Mouse (Mus musculus): ENCODE data around the gene Ntn5. TPM values are rescaled to one million over a fixed set of nuclear protein-coding genes. Genes with fewer than 3 reads are reported as not detected.

Gene Ntn5
- polyA plus RNA-seq, 1 experiment: 4.2 TPM

DNA sequence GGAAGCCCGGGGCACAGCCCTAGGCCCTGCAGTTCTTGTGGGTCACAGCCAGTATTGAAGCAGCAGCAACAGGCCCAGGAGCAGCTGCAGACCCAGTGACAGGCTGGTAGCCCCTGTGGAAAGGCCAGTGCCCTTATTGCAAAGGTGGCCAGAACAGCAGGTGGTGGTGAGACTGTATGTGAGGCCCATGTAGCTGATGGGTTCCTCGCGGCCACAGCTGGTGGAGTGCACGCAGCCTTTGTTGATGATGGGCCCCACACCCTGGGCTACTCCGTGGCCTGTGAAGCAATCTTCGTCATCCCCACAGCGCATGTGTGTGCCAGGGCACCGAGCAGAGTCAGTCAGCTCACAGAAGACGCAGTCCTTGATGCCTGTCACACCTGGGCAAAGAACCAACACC is 41.3 kb downstream of the Ntn5 start:
- Histone ChIP-seq H3K27ac (ENCODE audit: control insufficient read depth, insufficient read depth, low read length) (no peak overlapping the region), H3K27me3 (ENCODE audit: control insufficient read depth, insufficient read depth, low read length) (no peaks in the 10 kb centered on the region), H3K36me3 (ENCODE audit: control insufficient read depth, insufficient read depth, low read length) (peaks cover 8% of the 10 kb centered on the region), H3K4me1 (replicated peaks; ENCODE audit: control insufficient read depth, insufficient read depth, low read length) (no peaks in the 10 kb centered on the region), H3K4me3 (ENCODE audit: control insufficient read depth, insufficient read depth, low read length) (no peak overlapping the region)
- DNase-seq: no peak
- 94% methylated on average over 9 of the region's 9 CpGs for WGBS
- TF ChIP-seq CTCF (IDR thresholded peaks at IDR 0.05; ENCODE audit: borderline replicate concordance, control insufficient read depth, extremely low read depth, insufficient read depth, low read length, poor library complexity) (no peak), POLR2A (IDR thresholded peaks at IDR 0.05; ENCODE audit: control insufficient read depth, extremely low read depth, insufficient read depth, low read length, poor library complexity) (no peak)

DNA sequence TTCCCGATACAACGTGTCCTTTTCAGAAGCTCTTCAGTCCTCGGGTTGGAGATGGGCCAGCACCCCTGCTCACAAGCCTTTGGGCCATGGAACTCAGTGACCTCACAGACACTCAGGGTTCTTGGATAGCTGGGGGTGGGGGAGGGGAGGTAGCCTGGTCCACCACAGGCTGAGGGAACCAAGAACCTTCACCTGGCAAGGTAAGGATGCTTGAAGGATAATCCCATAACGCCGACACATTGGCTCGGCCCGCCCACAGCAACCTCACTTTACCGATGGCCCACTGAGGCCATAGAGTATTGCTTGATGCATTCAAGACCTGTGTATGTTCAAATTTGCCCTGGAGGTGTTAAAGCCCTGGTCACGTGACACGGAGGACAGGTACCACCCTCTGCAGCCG is 41.9 kb downstream of the Ntn5 start, which contains the start of gene Spaca4:
Spaca4 (minus strand) TSS at position 101 of the 400 bp plus-strand sequence.
- no peak for DNase-seq
- Histone ChIP-seq H3K27ac (ENCODE audit: control insufficient read depth, insufficient read depth, low read length) (no peak within 1 kb of the TSS), H3K4me3 (ENCODE audit: control insufficient read depth, insufficient read depth, low read length) (no peak within 1 kb of the TSS), H3K36me3 (ENCODE audit: control insufficient read depth, insufficient read depth, low read length) (peaks cover 4% of the 10 kb centered on the region), H3K4me1 (replicated peaks; ENCODE audit: control insufficient read depth, insufficient read depth, low read length) (peaks cover under 1% of the 10 kb centered on the region; the same call in 1 of the 2 replicates), H3K27me3 (ENCODE audit: control insufficient read depth, insufficient read depth, low read length) (no peaks in the 10 kb centered on the region)
- TF ChIP-seq POLR2A (IDR thresholded peaks at IDR 0.05; ENCODE audit: control insufficient read depth, extremely low read depth, insufficient read depth, low read length, poor library complexity) (no peak), CTCF (IDR thresholded peaks at IDR 0.05; ENCODE audit: borderline replicate concordance, control insufficient read depth, extremely low read depth, insufficient read depth, low read length, poor library complexity) (no peak)
- WGBS: 98% methylated on average over 11 of the region's 11 CpGs

DNA sequence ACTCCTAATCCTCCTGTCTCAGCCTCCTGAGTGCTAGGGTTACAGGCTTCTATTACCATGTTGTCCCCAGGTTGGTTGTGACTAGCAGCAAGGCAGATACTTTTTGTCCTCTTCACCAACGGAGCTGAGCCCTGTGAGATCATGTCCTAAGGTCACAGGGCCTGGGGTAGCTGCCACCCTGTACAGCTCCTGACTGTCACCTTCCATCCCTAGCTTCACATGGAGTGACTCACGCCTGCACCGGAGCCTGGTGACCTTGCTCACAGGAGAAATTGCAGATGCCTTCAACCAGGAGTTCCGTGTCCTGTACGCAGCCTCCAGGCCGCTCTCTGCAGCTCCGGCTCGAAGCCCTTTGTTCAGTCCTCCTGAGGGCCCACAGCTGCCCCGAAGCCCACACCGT is 42.6 kb downstream of the Ntn5 start:
- H3K4me1 ChIP-seq (replicated peaks; ENCODE audit: control insufficient read depth, insufficient read depth, low read length): peaks cover 8% of the 10 kb centered on the region
- no peak for DNase-seq
- H3K4me3 ChIP-seq (ENCODE audit: control insufficient read depth, insufficient read depth, low read length): no peak overlapping the region
- no peak for TF ChIP-seq POLR2A (IDR thresholded peaks at IDR 0.05; ENCODE audit: control insufficient read depth, extremely low read depth, insufficient read depth, low read length, poor library complexity)
- WGBS: 97% methylated on average over 10 of the region's 10 CpGs
- no peaks in the 10 kb centered on the region for H3K36me3 ChIP-seq (ENCODE audit: control insufficient read depth, insufficient read depth, low read length)
- H3K27me3 ChIP-seq (ENCODE audit: control insufficient read depth, insufficient read depth, low read length): no peaks in the 10 kb centered on the region
- no peak overlapping the region for H3K27ac ChIP-seq (ENCODE audit: control insufficient read depth, insufficient read depth, low read length)

DNA sequence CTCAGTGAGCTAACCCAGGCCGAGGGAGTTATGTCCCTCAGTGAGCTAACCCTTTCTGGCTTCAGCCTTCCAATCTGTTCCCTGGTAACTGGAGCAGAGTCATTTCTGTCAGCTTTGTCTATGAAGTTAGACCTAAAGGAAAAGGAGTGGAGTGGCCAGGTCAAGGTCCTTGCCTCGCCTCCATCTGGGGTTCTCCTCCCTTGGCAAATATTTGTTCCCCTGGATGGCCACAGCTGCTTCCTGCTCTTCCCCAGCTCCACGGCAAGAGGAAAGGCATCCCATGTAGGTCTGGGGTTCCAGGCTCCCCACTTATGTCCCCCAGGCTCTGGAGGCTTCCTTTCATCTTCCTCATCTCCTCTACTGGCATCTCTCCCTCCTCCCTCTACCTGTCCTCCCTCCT is 43.8 kb downstream of the Ntn5 start:
- no peaks in the 10 kb centered on the region for H3K27me3 ChIP-seq (ENCODE audit: control insufficient read depth, insufficient read depth, low read length)
- peaks cover 16% of the 10 kb centered on the region for H3K4me1 ChIP-seq (replicated peaks; ENCODE audit: control insufficient read depth, insufficient read depth, low read length)
- 89% methylated on average over 3 of the region's 3 CpGs for WGBS
- H3K4me3 ChIP-seq (ENCODE audit: control insufficient read depth, insufficient read depth, low read length): no peak overlapping the region
- H3K27ac ChIP-seq (ENCODE audit: control insufficient read depth, insufficient read depth, low read length): no peak overlapping the region
- no peak for DNase-seq
- no peak for TF ChIP-seq POLR2A (IDR thresholded peaks at IDR 0.05; ENCODE audit: control insufficient read depth, extremely low read depth, insufficient read depth, low read length, poor library complexity)
- TF ChIP-seq CTCF (IDR thresholded peaks at IDR 0.05; ENCODE audit: borderline replicate concordance, control insufficient read depth, extremely low read depth, insufficient read depth, low read length, poor library complexity): no peak
- no peaks in the 10 kb centered on the region for H3K36me3 ChIP-seq (ENCODE audit: control insufficient read depth, insufficient read depth, low read length)

DNA sequence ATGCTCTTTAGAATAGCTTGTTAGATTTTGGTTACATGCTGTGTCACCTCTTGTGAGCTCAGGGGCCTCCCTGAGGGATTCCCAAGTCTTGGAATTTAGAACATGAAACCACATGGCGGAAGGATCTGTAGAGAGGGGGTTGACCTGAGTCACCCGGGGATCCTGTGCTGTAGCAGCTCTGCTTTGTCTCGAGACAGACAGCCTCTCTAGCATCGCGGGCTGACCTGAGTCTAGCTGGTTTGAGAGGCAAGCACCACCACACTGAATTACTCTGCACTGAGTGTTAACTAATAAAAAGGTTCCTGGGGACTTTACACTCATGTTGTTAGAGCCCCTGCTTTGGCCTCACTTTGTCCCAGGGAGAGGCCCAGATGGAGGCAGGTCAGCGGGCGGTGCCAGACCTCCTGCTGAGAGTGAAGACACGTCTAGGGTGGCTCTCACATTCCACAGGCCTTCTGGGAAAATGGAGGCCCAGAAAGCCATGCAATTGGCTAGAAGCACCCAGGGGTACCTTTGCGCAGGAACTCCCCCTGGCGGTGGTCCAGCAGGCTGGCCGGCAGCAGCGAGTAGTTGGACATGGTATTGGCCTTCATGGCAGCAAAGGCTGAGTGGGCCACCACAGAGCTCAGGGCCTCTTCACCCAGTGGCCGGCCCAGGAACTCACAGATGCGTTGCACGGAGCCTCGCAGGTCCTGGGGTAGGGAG is 47.1 kb downstream of the Ntn5 start:
- H3K27ac ChIP-seq (ENCODE audit: control insufficient read depth, insufficient read depth, low read length): no peak overlapping the region
- WGBS: 65% methylated on average over 16 of the region's 16 CpGs
- no peak overlapping the region for H3K4me3 ChIP-seq (ENCODE audit: control insufficient read depth, insufficient read depth, low read length)
- DNase-seq: peak; percentile 61
- no peaks in the 10 kb centered on the region for H3K36me3 ChIP-seq (ENCODE audit: control insufficient read depth, insufficient read depth, low read length)
- H3K27me3 ChIP-seq (ENCODE audit: control insufficient read depth, insufficient read depth, low read length): no peaks in the 10 kb centered on the region
- TF ChIP-seq CTCF (IDR thresholded peaks at IDR 0.05; ENCODE audit: borderline replicate concordance, control insufficient read depth, extremely low read depth, insufficient read depth, low read length, poor library complexity) (peak; percentile 75; the same call in 1 of the 2 replicates), POLR2A (IDR thresholded peaks at IDR 0.05; ENCODE audit: control insufficient read depth, extremely low read depth, insufficient read depth, low read length, poor library complexity) (no peak)
- H3K4me1 ChIP-seq (replicated peaks; ENCODE audit: control insufficient read depth, insufficient read depth, low read length): peaks cover 32% of the 10 kb centered on the region

DNA sequence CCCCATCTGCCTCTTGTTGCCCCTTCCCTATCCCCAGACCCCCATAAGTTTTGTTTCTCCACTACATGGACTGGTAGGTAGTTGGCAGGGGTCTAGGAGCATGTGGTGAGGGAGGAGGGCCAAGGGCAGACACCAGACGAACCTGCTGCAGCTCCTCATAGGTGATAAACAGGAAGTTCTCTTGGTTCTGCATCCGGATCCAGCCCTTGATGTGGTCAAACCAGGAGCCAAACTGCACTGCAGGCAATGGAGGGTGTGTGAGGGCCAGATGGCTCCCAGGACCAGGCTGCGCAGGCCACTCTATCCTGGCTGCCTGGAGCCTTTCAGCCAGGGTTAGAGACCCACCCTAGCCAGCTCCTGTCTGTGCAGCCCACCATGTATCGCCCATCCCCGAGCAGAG is 49.7 kb downstream of the Ntn5 start:
- DNase-seq: peak; percentile 83
- Histone ChIP-seq H3K4me1 (replicated peaks; ENCODE audit: control insufficient read depth, insufficient read depth, low read length) (peaks cover 32% of the 10 kb centered on the region), H3K27me3 (ENCODE audit: control insufficient read depth, insufficient read depth, low read length) (no peaks in the 10 kb centered on the region), H3K4me3 (ENCODE audit: control insufficient read depth, insufficient read depth, low read length) (no peak overlapping the region), H3K27ac (ENCODE audit: control insufficient read depth, insufficient read depth, low read length) (peak overlapping the region; percentile 90), H3K36me3 (ENCODE audit: control insufficient read depth, insufficient read depth, low read length) (no peaks in the 10 kb centered on the region)
- 10% methylated on average over 5 of the region's 5 CpGs for WGBS
- TF ChIP-seq POLR2A (IDR thresholded peaks at IDR 0.05; ENCODE audit: control insufficient read depth, extremely low read depth, insufficient read depth, low read length, poor library complexity): peak; percentile 47; the same call in 1 of the 2 replicates
- no peak for TF ChIP-seq CTCF (IDR thresholded peaks at IDR 0.05; ENCODE audit: borderline replicate concordance, control insufficient read depth, extremely low read depth, insufficient read depth, low read length, poor library complexity)
